Mouse (Mus musculus): Measurements from ENCODE around the gene Slc46a1. TPM values are rescaled to one million over a fixed set of nuclear protein-coding genes. Genes with fewer than 3 reads are reported as not detected.
A peak's percentile ranks its signal among the peaks of the same experiment; 100 is the strongest.

The Slc46a1 gene
- total RNA-seq (2021) = 1 to 10 TPM in 1 of 2 experiments, under 1 TPM in 1; 0.95 to 2.1 TPM
- long read RNA-seq, experiment 1, partial matches to known transcripts = 0 of 1 reads
- long read RNA-seq, experiment 1, other reads (novel, unspliced or antisense) = 0 of 1 reads
- long read RNA-seq, experiment 2, partial matches to known transcripts = 0 of 3 reads
- long read RNA-seq, experiment 2, other reads (novel, unspliced or antisense) = 2 of 3 reads

- DNase-seq = peak; percentile 92
- intact Hi-C loops (cut with DNase I; ENCODE audit: low total_unique reads) = no loop called here
These were observed at the start of gene Slc46a1 for GRCm38 (mm10) chr11:78465568-78466180. Slc46a1 (plus strand) TSS chr11:78465697.

- intact Hi-C loops (cut with DNase I; ENCODE audit: low total_unique reads) = no loop called here
- DNase-seq = peak; percentile 35
These were observed 48.6 kb upstream of the Slc46a1 start for GRCm38 (mm10) chr11:78416854-78417253.

DNA sequence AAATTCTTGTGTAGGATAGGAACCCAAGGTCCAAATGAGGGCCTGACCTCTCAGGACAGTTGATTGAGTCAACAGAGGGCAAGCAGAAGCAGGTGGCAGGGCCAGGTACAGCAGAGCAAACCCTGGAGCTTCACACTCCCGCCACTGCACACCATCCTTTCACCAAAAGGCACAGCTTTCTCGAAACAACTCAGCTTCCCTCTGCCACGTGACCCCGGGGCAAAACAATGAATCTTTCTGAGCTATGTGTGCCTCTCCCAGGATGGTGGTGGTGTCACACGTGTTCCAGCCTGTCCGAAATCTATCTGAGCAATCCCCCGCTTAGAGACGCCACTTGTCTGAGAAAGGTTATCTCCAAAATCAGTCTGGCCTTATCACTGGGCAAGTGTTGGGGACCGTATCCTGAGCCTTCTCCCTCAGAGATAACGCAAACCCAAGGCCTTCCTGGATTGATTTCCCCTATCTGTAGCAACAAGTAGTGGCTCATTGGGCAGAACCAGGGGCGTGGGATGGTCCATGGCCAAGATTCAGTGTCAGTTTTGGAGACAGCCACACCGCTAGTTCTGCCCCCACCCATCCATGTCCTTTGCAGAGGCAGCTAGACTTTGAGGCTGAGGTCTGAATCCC, 45.1 kb upstream of the Slc46a1 start:
- DNase-seq = no peak
- intact Hi-C loops (cut with DNase I; ENCODE audit: low total_unique reads) = no loop called here

DNA sequence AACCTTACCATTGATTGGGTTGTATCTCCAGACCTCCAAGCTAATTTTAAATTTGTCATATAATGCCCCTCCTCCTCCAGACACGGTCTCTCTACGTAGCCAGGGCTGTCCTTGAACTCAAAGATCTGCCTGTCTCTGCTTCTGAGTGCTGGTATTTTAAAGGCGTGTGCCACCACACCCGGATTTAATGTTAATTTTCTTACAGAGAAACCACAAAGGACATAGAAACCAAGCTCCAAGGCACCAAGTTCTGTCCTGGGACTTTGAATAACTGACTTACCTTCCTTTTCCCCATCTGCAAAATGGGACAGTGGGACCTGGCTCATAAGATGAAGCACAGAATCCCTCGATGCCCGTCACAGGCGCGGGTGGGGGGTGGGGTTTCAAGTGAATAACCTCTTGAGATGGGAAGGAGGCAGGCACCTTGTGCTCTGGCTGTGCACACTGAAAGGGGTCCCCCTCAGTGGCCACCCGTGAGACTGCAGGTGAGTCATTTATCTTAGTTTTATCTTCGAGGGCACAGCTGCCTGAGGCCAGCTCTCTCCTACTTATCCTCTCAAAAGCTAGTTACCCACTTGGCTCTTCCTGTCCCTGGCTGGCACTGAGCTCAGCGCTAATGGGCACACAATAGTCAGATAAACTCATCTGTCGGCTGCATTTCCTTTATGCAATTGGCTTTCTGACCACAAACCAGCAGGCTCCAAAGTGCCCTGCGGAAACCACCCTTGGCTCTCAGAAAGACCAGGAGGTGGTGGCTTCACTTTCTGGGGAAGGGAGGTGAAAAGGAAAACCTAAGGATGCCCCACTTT, 44.1 kb upstream of the Slc46a1 start:
- intact Hi-C loops (cut with DNase I; ENCODE audit: low total_unique reads) = no loop called here
- DNase-seq = no peak

GRCm38 (mm10) chr11:78422055-78422819, 43.3 kb upstream of the Slc46a1 start, which contains the start of gene Slc13a2:
Slc13a2 (minus strand) TSS chr11:78422217.
- DNase-seq = no peak
- intact Hi-C loops (cut with DNase I; ENCODE audit: low total_unique reads) = no loop called here

GRCm38 (mm10) chr11:78424352-78424751, 41.1 kb upstream of the Slc46a1 start:
- intact Hi-C loops (cut with DNase I; ENCODE audit: low total_unique reads) = no loop called here
- DNase-seq = no peak

DNA sequence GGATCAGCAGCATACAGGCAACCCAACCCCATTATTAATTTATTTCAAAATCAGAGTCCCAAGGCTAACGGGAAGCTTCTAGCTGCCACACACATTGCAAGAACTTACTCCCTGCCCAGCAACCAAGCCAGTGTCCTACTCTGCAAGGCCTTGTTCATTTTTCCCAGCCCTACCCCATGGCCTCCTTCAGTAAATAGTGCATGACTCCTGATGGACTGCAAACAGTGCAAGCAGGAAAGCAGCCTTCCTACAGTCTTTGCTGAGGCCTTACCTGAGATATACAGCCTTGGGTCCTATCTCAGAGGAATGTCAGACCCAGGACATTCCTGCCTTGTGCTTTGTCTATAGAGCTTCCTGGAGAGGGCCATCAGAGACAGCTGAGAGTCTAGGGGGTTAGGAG, 39.9 kb upstream of the Slc46a1 start:
- intact Hi-C loops (cut with DNase I; ENCODE audit: low total_unique reads) = no loop called here
- DNase-seq = no peak

GRCm38 (mm10) chr11:78427655-78428054, 37.8 kb upstream of the Slc46a1 start:
- intact Hi-C loops (cut with DNase I; ENCODE audit: low total_unique reads) = no loop called here
- DNase-seq = no peak

- DNase-seq = no peak
- intact Hi-C loops (cut with DNase I; ENCODE audit: low total_unique reads) = no loop called here
These were observed 37.2 kb upstream of the Slc46a1 start for GRCm38 (mm10) chr11:78428309-78428708.

GRCm38 (mm10) chr11:78430195-78430878, 35.2 kb upstream of the Slc46a1 start:
- intact Hi-C loops (cut with DNase I; ENCODE audit: low total_unique reads) = no loop called here
- no peak for DNase-seq

DNA sequence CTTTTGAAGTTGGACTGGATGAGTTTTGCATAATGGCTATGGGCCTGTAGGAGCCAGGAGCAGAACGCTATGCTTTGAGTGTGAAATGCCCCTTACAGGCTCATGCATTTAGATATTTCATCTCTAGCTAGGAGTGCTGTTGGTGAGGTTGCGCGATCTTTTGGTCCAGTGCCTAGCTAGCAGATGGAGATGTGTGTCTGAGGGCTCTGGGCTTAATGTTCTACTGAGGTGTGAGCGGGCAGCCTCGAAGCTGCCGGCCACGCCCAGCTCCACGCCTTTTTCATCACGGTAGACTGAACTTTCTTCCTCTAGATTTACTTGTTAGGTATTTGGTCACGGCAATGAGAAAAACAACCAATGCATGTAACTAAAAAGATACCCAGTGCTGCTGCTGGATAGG, 34.3 kb upstream of the Slc46a1 start:
- DNase-seq = no peak
- intact Hi-C loops (cut with DNase I; ENCODE audit: low total_unique reads) = no loop called here

DNA sequence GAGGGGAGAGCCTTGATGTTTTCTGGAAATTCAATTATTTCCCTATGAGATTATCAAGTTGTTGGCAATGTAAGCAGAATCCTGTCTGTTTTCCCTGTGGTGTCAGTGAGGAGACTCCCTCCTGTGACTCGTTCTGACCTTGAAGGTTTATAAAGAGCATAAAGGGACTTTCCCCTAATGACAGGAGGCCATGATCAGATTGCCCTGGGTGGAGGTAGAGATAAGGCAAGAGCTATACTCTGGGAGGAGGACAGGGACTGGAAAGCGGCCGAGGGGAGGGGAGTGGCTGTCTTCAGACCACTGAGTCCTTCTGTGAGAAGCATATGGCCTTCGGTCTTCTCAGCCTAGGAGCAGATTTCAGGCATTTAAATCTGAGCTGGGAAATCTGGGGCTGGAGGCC, 31.4 kb upstream of the Slc46a1 start:
- intact Hi-C loops (cut with DNase I; ENCODE audit: low total_unique reads) = no loop called here
- DNase-seq = no peak

GRCm38 (mm10) chr11:78435776-78436349, 29.6 kb upstream of the Slc46a1 start:
- DNase-seq = peak; percentile 30
- intact Hi-C loops (cut with DNase I; ENCODE audit: low total_unique reads) = no loop called here

DNA sequence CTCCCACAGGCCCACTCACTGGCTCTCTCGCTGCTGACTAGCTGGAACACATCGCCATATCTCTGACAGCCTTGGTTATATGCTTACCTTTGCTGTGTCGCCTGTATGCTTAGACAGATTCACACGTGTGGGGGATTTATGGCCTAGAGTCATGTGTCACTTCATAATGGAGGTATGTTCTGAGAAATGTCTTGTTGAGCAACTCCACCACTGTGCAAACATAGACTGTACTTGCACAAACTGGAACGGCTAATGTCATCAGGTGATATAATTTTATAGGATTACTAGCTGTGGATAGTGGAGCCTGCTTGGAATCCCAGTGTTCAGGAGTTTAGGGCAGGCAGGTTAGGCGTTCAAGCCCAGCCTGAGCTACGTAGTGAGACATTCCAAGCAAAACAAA, 28.3 kb upstream of the Slc46a1 start:
- no peak for DNase-seq
- intact Hi-C loops (cut with DNase I; ENCODE audit: low total_unique reads) = no loop called here

DNA sequence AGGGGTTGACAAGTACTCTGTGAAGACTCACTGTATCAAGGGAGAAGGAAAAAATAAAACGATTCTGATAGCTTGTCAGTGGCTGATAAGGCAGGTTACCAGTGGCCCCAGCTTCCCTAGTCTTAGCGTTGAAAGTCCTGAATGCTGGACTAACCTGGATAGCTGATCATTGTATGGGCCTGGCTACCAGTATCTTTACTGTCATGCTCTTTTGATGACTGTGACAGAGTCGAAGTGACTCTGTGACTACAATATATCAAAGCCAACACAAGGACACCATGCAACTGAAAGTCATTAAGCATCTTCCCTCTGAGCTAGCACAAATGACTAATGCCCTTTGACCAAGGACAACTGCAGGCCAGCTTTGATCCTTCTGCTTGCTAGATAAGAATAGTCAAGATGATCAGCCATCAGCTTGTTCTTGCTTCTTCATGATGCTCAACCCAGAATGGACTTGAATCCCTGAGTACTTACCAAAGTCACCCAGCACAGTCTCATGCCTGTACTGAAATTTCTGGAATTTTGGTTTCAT, 27.0 kb upstream of the Slc46a1 start:
- intact Hi-C loops (cut with DNase I; ENCODE audit: low total_unique reads) = no loop called here
- DNase-seq = no peak

DNA sequence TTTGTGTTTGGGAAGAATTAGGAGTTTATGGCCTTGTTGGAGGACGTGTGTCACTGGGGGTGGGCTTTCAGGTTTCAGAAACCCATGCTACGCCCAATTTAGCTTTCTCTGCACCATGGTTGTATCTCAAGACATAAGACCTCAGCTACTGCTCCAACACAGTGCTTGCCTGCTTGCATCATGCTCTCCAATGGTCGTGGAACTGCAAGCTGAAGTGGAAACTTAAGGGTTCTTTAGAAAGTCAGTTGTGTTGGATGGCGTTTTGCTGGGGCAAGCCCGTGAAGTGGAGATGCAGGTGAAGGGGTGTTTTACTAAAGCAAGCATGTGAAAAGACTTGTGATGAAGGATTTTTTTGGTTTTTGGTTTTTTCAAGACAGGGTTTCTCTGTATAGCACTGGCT, 22.4 kb upstream of the Slc46a1 start:
- no peak for DNase-seq
- intact Hi-C loops (cut with DNase I; ENCODE audit: low total_unique reads) = no loop called here

DNA sequence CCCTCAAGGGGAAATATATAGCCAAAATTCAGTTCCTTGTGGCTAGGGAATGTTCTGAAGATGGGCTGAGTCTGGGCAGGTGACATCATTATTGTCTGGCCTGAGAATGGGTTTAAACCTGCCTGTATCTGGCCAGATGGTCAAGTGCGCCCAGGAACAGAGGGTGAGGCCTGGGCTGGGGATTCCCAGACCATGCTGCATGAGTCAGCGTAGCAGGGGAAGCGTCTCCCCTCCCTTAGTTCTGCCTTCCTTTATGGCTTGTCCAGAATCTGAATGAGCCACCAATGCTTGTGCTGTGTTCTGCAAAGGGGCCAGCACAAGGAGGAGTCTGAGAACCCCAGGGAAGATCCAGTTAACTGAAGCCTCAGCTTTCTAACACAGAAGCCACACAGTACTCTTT, 18.3 kb upstream of the Slc46a1 start:
- intact Hi-C loops (cut with DNase I; ENCODE audit: low total_unique reads) = no loop called here
- peak; percentile 18 for DNase-seq

GRCm38 (mm10) chr11:78448242-78448641, 17.3 kb upstream of the Slc46a1 start:
- intact Hi-C loops (cut with DNase I; ENCODE audit: low total_unique reads) = no loop called here
- no peak for DNase-seq
